Mouse (Mus musculus) cerebellum, adult 8-10 months (tissue): Measurements from ENCODE around the gene Snd1.

ENCODE experiments used
- DNase-seq: peaks from one replicate; pipeline ENCODE4 v3.0.0; 2022

Snd1 gene

DNA sequence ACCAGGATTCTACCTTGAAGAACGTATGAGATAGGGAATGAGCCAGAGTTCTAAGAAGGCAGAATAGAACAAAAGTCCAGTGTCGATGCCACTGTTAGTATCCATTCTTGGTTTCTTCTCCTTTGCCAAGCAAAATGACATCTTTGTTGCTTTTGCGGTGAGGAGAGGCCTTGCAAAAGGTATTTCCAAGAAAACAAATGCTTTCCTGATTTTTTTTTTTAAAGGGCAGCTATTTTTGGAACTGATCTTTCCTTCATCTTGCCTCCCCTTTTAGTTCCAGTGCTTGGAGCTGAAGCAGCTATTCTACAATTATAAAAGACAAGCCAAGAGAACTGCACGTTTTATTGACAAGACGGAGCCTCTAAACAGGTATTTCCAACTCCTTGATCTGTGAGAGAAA is at the start of gene Snd1:
Gene Snd1, plus strand, starts transcription at position 301 of the 400 bp plus-strand sequence.
- no peak for DNase-seq

DNA sequence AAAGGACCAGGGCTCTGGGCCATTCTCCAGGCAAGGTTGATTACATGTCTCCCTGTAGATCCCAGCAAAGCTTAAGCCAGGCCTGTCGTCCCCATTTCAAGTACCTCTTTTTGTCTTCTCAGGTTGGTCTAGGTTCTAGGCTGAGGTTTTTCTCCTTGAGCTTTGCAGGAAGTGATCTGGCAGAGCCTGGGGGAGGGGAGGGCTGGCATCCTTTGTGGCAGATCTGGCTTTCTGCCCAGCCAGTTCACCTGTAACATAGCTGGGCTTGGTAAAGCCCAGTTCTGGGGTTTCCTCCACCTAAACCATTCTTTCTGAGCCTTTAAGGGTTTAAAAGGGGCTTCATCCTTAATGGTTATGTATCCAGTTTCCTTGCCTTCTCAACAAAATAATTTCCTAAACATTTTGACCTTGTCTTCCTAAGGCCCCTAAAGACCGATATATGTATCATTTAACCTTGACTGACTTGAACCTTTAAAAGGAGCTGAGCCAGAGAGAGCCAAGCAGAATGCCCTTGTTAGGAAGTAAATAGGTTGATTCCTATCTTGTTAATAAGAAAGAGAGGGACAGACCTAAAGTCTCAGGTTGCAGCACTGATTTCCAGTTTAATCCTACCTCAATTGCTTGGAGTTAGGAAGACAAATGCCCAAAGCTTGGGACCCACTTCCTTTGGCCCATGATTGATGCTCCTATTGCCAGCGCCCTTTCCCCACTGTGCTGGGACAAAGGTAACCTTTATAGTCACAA is 47.7 kb upstream of the Snd1 start, which contains the start of gene Fscn3:
Gene Fscn3, plus strand, starts transcription at position 694 of the 744 bp plus-strand sequence.
- DNase-seq = peak; percentile 27

DNA sequence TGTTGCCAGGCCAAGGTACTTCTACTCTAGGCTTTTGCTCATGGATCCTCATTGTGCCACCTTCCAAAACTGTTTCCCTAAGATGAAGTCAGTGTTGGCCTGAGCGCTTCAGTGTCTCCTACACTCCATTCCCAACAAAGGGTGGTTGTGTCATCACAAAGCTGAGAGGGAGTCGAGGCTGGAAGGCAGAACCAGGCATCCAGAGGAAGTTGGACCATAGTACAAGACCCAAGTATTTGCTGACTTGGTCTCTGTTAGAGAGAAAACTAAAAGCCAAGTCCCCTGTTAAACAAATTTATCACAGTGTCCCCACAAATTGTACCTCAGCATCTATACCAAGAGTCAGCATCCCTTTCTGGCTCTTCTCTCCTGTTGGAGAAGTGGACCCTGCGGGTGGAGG is 46.6 kb upstream of the Snd1 start, which contains the start of gene Gcc1:
Gene Gcc1, minus strand, starts transcription at position 101 of the 400 bp plus-strand sequence.
- DNase-seq = no peak

DNA sequence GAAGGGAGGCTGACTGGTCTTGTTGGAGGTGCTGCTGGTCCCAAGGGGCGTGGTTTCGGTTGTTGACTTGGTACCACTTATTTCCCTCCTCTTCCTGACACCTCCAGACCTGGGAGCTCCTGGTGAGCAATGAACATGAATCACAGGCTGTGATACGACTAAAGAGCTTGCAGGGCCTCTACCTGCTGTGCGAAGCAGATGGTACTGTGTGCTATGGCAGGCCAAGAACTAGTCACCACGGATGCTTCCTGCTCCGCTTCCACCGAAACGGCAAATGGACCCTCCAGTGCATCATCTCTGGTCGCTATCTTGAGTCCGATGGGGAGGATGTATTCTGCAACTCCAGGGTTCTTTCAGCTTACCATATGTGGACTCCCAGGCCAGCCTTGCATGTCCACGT is 45.1 kb upstream of the Snd1 start:
- peak; percentile 37 for DNase-seq

DNA sequence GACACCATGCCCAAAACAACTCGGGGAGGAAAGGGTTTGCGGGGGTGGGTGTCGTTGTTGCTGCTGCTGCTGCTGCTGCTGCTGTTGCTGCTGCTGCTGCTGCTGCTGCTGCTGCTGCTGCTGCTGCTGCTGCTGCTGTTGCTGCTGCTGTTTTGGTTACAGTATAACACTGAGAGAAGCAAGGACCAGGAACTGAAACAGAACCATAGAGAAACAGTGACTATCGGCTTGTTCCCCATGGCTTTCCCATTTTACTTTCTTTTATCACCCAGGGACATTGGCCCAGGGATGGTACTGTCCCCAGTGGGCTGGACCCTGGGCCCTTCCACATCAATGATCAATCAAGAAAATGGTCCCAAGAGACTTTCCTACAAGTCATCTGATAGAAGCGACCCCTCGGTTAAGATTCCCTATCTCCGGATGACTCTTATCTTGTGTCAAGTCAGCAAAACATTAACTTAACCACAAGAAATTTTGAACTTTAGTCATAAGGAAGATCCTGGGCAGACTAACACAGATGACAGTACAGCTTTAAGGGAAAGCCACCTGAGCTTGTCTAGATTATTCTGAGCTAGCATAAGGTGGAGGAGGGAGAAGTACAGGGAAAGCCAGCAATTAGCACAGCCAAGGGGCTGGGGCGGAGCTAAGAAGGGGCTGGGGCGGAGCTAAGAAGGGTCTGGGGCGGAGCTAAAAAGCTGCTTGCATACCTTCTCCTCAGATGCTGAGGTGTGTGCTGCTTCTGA is 44.0 kb upstream of the Snd1 start:
- no peak for DNase-seq

DNA sequence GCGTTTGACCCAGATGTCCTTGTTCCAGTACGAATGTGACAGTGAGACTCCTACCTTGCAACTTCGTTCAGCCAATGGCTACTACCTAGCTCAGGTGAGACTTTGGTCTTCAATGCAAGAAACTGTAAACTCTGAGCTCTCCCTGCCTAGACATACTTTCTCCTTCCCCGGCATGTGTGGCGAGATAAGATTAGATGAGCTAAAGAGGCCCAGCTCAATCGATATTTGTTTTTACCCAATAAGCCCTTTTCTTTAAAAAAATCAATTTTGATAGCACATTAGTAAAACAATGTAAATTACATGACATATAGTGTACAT is 43.4 kb upstream of the Snd1 start:
- no peak for DNase-seq

DNA sequence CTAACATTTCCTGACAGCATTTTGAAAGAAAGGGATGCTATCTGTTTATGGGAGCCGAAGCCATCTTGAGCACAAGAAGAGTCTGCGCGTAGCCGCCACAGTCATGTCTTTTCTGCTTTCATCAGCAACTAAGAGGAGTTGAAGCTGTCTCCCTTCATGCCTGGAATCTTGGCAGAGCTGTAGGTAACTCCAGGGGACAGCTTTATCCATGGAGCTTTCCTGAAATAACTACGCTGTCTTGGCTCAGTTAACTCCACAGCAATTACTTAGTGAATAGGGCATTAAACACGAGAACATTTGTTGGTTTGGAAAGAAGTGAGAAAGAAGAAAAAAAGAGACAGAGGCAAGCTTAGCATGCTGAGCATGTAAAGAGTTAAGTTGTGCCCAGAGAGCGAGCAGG is 27.0 kb upstream of the Snd1 start:
- no peak for DNase-seq

DNA sequence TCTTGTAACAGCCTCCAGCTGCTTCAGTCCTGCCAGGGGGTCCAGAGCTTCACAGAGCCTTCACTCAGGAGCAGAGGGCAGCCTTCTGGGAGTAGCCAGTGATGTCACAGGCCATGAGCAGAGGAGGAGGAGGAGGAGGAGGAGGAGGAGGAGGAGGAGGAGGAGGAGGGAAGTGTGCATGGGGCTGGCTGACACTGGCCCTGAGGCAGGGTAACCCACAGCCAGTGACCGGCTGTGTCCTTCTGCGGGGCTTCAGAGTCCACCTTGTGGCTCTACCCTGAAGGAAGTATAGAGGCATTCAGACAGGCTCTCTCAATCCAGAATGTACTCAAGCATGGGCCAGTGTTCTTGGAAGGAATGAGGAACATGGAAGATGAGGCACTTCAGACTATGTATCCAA is 25.7 kb upstream of the Snd1 start, which contains the start of gene Pax4:
Gene Pax4, minus strand, starts transcription at position 101 of the 400 bp plus-strand sequence.
- DNase-seq = no peak

DNA sequence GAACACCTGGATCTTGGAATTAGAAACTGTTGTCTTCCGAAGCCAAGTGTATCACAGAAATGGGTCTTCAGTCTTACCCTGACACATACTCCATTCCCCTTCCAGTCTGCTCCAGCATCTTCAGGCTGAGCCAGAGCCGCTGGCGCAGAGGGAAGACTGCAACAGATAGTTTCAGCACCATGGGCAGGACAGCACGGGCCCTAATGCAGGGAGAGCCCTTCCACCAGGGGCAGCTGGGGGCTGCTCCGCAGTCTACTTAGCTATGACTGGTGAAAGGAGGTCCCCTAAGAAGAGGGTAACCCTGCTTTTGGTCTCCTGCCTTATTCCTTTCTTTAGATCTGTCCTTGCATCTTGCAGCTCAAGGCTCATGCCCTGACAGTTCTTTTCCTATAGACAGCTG is 24.5 kb upstream of the Snd1 start:
- no peak for DNase-seq

DNA sequence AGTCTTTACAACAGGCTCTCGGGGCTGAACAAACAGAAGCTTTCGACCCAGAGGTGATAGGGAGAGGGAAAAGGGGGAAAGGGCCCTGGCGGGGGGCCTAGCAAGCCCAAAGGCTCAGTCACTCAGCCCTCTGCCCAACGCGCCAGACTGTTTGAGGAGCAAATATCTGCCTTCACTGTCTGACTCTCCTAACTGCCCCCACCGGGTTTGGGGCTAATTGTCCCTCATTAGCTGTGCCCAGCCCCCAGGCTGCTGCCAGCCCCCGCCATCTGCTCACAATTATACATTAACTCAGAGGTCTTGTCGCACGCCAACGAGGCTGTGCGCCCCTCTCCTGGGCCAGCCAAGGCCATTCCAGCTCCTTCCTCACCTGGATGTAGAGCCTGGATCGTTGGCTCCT is 24.0 kb upstream of the Snd1 start:
- no peak for DNase-seq

DNA sequence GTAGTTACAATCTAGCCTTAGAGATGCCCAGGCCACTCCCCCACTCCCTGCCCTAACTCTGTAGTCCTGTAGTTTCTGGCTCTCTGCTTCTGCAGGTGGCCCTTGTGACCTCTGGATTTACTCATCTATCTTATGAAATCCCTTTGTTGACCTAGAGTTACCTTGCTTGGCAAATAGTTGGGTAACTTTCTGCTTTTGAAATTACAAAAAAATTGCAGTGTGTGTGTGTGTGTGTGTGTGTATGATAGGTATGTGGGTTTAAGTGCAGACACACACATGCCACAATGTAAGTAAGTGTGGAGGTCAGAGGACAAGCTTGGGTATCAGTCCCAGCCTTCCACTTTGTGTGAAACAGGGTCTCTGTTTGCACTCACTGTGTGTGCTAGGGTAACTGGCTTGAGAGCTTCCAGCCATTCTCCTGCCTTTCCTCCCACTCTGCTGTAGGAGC is 15.7 kb upstream of the Snd1 start:
- no peak for DNase-seq

DNA sequence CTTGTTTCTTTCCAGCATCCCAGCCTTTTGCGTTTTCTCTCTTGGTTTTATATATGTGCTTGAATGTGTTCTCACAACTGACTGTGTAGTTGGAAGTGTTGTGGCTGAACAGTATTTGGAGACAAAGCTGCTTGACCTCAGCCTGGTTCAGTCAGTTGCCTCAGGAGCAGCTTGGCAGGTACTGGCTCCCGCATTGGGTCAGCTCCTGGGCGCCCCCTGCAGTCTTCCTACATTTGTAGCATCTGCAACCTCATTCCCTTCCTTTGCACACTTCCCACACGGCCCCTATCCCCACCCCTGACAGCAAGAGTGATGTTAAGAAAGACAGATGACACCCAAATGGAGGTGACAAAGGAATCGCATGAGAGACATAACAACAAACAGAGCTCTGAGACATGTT is 14.4 kb upstream of the Snd1 start:
- peak; percentile 79 for DNase-seq

DNA sequence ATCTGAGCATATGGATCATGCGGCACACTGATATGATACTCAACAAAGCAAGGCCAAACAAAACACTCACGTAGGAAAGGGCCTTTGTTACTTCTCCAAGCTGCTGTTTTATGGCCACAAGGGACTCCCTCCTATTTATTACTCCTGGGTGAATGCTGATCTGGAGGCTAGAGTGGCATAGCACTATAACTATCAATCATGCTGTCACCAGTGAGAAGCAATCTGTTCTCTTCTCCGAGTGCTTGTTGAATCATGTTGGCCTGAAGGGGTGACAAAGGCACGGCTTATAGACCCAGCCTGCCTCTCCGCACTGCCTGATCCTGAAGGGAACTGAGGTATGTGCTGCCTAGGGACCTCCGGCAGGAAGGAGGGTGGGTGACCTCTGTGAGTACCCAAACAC is 10.3 kb upstream of the Snd1 start:
- no peak for DNase-seq

DNA sequence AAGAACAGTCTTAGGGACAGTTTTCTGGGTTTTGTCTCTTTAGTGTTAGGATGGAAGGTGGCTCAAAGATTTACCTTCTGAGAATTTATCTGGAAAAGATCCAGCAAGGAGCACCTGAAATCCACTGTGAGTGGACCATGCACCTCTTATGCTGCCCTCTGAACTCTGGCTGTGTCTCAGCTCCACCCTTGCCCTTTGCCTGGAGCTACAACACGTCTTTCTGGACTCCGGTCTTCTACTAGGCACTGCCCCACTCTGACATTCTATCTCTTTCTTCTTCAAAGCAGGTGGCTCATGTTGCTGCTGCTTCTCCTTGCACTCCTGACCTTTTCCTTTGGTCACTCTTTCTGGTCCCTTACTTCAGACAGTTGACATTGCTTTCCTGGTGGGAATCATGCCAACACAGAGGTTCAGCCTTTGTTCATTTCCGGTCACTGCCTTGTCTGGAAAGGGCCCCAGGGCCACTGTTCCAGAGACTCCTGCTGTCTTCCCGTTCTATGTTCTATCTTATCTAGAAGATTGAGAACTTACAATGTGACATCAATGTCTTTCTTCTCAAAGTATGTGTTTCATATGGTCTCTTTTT is 4.8 kb upstream of the Snd1 start:
- no peak for DNase-seq

DNA sequence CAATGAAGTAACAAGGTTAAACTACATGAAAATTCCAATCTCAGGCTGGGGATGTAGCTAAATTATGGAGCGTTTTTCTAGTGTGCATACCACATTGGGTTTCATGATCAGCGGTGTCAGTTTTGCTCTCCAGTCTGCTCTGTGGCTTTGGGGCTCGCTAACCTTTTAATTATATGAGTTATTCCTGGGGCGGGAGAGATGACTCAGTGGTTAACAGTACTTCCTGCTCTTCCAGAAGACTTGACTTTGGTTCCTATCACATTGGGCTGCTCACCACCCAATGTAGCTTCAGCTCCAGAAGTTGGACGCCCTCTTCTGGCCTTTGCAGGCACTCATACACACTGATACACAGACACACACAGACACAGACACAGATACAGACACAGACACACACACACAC is 4.3 kb upstream of the Snd1 start:
- DNase-seq = no peak

DNA sequence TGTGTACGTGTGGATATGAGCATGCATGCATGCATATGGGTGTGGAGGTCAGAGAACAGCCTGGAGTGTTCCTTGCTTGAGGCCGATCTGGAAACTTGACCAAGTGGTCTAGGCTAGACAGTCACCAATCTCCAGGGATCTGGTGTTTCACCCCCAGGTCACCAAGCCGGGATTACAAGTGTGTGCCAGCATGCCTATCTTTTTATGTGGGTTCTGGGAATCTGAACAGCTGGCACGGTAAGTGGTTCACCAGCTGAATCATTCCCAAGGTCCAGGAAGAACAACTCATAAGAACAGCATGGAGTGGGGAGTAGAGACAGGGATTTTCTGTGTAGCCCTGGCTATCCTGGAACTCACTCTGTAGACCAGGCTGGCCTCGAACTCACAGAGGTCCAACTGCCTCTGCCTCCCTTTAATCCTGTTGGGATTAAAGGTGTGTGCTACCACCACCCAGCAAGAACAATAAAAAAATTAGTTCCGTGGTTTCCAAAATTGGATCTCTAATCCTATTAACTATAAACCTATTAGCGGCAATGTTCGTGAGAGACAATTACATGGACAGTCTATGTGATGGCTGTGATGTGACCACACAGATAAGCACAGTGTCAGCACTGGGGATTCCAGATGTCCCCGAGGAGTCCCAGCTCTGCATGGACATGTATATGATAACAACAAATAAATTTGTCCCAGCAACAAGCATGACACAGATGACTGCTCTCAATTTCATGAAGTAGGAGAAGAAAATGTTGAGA is 3.5 kb upstream of the Snd1 start:
- no peak for DNase-seq

DNA sequence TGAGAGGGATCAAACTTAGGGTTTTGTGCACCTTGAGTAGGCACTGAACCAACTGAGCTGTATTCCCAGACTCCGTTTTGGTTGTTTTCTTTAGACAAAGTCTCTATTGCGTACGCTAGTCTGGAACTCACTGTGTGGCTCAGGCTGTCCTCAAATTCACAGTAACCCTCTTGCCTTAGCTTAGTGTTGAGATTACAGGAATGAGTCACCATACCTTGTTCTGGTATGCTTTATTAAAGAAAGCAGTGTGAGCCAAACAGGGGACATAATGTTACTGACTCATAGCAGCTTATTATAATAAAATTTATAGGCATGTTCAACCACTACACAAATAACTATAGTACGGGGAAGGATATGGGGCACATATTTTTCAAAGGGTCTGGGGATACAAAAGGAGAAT is 728 bp upstream of the Snd1 start:
- DNase-seq = no peak

DNA sequence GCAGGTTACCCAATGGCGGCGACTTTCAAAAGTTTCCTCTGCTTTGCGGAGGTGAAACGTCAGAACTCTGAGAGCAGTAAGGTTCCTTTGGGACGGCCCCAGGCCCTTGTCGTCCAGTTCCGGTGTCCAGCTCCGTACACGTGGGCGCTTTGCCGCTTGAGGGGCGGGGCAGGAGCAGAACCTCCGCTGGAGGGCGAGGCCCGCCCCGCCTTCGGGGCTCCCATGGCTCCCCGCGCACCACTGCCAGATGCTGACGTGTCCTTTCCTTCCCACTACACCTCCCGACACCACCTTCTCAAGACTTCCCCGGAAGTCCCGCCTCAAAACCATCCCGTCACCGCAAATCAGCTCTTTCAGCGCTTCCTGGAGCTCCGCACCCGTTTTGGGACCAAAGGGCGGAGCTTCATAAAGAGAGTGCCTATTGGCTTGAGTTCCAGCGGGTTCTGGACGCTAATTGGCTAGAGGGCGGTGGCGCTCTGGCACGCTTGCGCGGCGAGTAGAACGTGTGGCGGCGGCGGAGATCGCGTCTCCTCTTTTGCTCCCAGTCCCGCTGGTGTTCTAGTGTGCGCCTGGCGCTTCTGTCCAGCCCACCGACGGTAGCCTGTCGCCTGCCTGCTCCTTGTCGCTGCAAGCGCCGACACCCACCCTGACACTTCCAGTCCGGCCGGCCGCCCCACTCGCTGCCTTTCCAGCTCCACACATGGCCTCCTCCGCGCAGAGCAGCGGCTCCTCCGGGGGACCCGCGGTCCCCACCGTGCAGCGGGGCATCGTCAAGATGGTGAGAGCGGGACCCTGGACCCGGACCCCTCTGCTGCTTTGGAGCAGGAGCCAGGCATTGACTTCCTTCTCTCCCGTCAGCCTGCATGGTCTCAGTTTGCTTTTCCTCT is 5.2 kb downstream of the Snd1 start:
- DNase-seq = peak; percentile 96

DNA sequence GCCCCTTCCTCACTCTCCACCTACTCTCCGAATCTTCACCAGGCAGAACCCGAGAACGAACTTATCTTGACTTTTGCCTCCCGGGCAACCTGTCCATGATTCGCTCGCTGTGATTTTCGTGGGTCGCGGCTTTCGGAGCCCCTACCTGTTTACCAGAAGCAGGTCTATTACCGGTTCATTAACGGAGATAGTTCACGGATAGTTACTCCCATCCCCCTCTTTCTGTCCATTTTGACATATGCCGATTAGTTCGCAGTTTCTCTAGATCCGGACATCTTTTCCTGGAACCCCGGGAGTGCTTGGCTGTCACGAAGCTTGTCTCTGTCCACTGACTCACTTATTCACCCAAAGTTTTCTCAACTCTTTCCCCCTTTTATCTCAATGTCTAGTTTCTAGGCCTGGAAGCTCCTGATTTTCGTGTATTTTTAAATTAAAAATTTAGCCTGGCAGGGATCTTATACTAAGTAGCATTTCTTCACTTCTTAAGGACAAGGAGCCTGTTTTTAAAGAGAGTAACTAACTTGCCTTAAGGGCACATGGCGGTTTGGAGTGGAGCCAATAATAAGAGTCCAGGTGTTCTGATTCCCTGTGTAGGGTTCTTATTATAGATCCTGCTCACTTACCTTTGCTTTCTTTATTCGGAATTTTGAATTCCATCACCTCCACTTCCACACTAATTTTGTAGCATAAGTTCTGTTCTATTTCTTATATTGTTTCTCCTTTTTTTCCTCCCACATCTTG is 6.0 kb downstream of the Snd1 start:
- no peak for DNase-seq

DNA sequence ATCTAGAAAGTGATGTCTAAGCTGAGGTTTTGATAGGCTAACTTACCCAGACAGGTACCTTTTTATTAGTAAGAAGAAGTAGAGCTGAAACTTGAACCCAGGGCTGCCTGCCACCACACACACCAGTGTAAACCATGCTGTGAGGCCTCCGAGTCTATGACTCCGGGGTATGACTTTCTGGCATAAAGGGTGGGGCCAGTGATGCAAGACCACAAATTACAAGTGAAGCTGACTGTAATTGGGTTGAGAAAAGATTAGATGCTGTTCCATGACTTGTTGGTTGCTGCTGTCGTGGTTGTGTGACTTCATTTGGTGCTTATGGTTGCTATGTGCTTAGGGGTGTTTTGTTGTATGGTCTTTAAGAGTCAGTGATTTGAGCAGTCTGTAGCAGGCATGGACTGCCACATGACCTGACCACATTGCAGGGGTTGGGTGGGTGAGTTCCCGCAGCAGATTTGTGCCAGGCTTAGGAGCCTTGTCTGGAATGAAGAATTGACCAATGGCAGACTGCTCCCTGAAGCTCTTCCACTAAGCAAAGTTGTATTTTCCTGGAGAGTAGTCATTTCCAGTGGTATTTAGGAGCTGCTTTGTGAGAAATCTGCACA is 7.9 kb downstream of the Snd1 start:
- no peak for DNase-seq

DNA sequence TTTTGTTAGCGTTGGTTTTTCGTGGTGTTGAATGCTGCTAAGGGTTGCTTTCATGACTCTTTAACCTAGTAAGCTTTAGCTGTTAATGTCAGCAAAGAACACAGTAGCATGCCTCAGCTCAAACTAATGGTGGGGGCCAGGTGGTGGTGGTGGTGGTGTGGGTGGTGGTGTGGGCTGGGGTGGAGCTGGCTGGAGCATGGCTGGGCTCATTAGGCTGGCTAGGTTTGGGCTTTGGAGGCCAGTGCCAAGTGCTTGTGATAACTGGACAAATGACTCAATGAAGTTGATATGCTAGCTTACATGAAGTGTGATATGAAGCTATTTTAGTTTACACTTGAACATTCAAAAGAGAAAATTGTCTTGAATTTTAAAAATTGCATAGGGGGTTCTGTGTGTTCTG is 11.1 kb downstream of the Snd1 start:
- no peak for DNase-seq
